Mouse (Mus musculus) testis, adult 2 months (tissue): ENCODE measurements around the gene Hdac6. TPM values are rescaled to one million over a fixed set of nuclear protein-coding genes. Genes with fewer than 3 reads are reported as not detected.
"Not testable (repeated sequence)": the region's sequence is repeated elsewhere in the genome, so short reads cannot be mapped to it uniquely, and the experiment has no call there.

Experiments
- H3K27ac ChIP-seq: fragments of 200-500 bp; 2 replicates; pipeline ENCODE4 v1.5.1; 2012; ENCODE audit warnings: low read depth, low read length; ENCODE audit not compliant: control insufficient read depth, insufficient read depth
- H3K27me3 ChIP-seq: fragments of 200-500 bp; 2 replicates; pipeline ENCODE4 v1.6.1; 2012; ENCODE audit warnings: mild to moderate bottlenecking, low read length, moderate library complexity; ENCODE audit not compliant: control insufficient read depth, insufficient read depth
- H3K36me3 ChIP-seq: fragments of 200-500 bp; 2 replicates; pipeline ENCODE4 v1.6.1; 2012; ENCODE audit warnings: mild to moderate bottlenecking, low read length; ENCODE audit not compliant: control insufficient read depth, insufficient read depth
- H3K4me1 ChIP-seq: fragments of 200-500 bp; 2 replicates; pipeline ENCODE4 v1.6.1; 2012; ENCODE audit warnings: low read length; ENCODE audit not compliant: control insufficient read depth, insufficient read depth
- H3K4me3 ChIP-seq: fragments of 200-500 bp; 2 replicates; pipeline ENCODE4 v1.5.1; 2012; ENCODE audit warnings: low read depth, mild to moderate bottlenecking, low read length, moderate library complexity, mixed read lengths; ENCODE audit not compliant: control insufficient read depth
- CTCF ChIP-seq: fragments of 200-500 bp; IDR thresholded peaks from 2 replicates; pipeline ENCODE4 v1.5.1; 2012; ENCODE audit warnings: low read depth, mild to moderate bottlenecking, inconsistent platforms, low read length, moderate library complexity; ENCODE audit not compliant: control insufficient read depth, insufficient read depth, insufficient replicate concordance
- POLR2A ChIP-seq: fragments of 200-500 bp; IDR thresholded peaks from 2 replicates; pipeline ENCODE4 v1.6.1; 2012; ENCODE audit warnings: low read depth, mild to moderate bottlenecking, inconsistent platforms, low read length, moderate library complexity; ENCODE audit not compliant: control insufficient read depth
- polyA plus RNA-seq: library from polyadenylated mRNA; depleted of rRNA; stranded (reverse); fragments of >200 nt; gene quantifications from 2 replicates; pipeline ENCODE4 v1.2.3, GENCODE M21; 2012

Hdac6 gene
- polyA plus RNA-seq, 1 experiment = 63.1 TPM

GRCm38 (mm10) chrX:7919601-7920383 is 27.9 kb downstream of the Hdac6 start, which contains the start of gene Pcsk1n:
Gene Pcsk1n (plus strand): TSS chrX:7919822.
- H3K4me1 ChIP-seq = peaks cover 7% of the 10 kb centered on the region
- H3K27me3 ChIP-seq = no peaks in the 10 kb centered on the region
- H3K27ac ChIP-seq = no peak within 1 kb of the TSS
- no peak for TF ChIP-seq POLR2A
- TF ChIP-seq CTCF = no peak
- H3K4me3 ChIP-seq = 0 out of 2 replicates have a peak within 1 kb of the TSS, but pooled peaks have one; percentile 16
- H3K36me3 ChIP-seq = no peaks in the 10 kb centered on the region

- H3K36me3 ChIP-seq, H3K4me3 ChIP-seq, H3K27ac ChIP-seq, H3K27me3 ChIP-seq, H3K4me1 ChIP-seq: not testable (repeated sequence)
Observed at GRCm38 (mm10) chrX:7917960-7918359, 29.7 kb downstream of the Hdac6 start.

- not testable (repeated sequence) for H3K4me3 ChIP-seq, H3K36me3 ChIP-seq, H3K27ac ChIP-seq, H3K4me1 ChIP-seq, H3K27me3 ChIP-seq
Observed at GRCm38 (mm10) chrX:7915669-7916068, 32.0 kb downstream of the Hdac6 start.

GRCm38 (mm10) chrX:7910473-7910872 is 37.2 kb downstream of the Hdac6 start:
- no peak overlapping the region for H3K4me3 ChIP-seq
- H3K4me1 ChIP-seq = no peaks in the 10 kb centered on the region
- TF ChIP-seq CTCF (no peak), POLR2A (no peak)
- H3K36me3 ChIP-seq = no peaks in the 10 kb centered on the region
- no peaks in the 10 kb centered on the region for H3K27me3 ChIP-seq
- no peak overlapping the region for H3K27ac ChIP-seq

GRCm38 (mm10) chrX:7909242-7909641 is 38.4 kb downstream of the Hdac6 start, which contains the start of gene Gm10490:
Gene Gm10490 (plus strand): TSS chrX:7909542.
- H3K36me3 ChIP-seq, H3K4me1 ChIP-seq, H3K27ac ChIP-seq, H3K4me3 ChIP-seq, H3K27me3 ChIP-seq: not testable (repeated sequence)

- Histone ChIP-seq H3K4me1 (no peaks in the 10 kb centered on the region), H3K36me3 (no peaks in the 10 kb centered on the region), H3K27me3 (no peaks in the 10 kb centered on the region), H3K4me3 (no peak within 1 kb of the TSS), H3K27ac (no peak within 1 kb of the TSS)
- TF ChIP-seq POLR2A (no peak), CTCF (no peak)
Observed at GRCm38 (mm10) chrX:7907735-7908134, 40.0 kb downstream of the Hdac6 start, which contains the start of gene Gm10491. Gene Gm10491 (minus strand): TSS chrX:7907835.

GRCm38 (mm10) chrX:7904441-7904840 is 43.2 kb downstream of the Hdac6 start:
- Histone ChIP-seq H3K27me3 (no peaks in the 10 kb centered on the region), H3K4me3 (no peak overlapping the region), H3K36me3 (no peaks in the 10 kb centered on the region), H3K4me1 (no peaks in the 10 kb centered on the region; the same call in 1 of the 2 replicates), H3K27ac (no peak overlapping the region)
- TF ChIP-seq POLR2A (no peak), CTCF (no peak)
